Mouse (Mus musculus) ES-Bruce4 (cell line): Measurements from ENCODE around the gene Capza2. TPM values are rescaled to one million over a fixed set of nuclear protein-coding genes. Genes with fewer than 3 reads are reported as not detected.
A peak's percentile ranks its signal among the peaks of the same experiment; 100 is the strongest.

Source experiments
- H3K27ac ChIP-seq: 2 replicates; pipeline ENCODE4 v1.5.1; 2012; ENCODE audit warnings: low read length, inconsistent platforms; ENCODE audit not compliant: insufficient read depth
- H3K27me3 ChIP-seq: 2 replicates; pipeline ENCODE4 v1.6.1; 2012; ENCODE audit warnings: mild to moderate bottlenecking, low read length, inconsistent platforms; ENCODE audit not compliant: control insufficient read depth, poor library complexity, insufficient read depth, severe bottlenecking
- H3K36me3 ChIP-seq: 2 replicates; pipeline ENCODE4 v1.6.1; 2012; ENCODE audit warnings: inconsistent platforms, mild to moderate bottlenecking, low read length, moderate library complexity; ENCODE audit not compliant: control insufficient read depth, poor library complexity, insufficient read depth, severe bottlenecking
- H3K4me1 ChIP-seq: one replicate; pipeline ENCODE4 v1.8.1; 2011; ENCODE audit warnings: low read length; ENCODE audit not compliant: control insufficient read depth, insufficient read depth
- H3K4me3 ChIP-seq: 2 replicates; pipeline ENCODE4 v1.5.1; 2011; ENCODE audit warnings: low read depth, mild to moderate bottlenecking, low read length
- H3K9ac ChIP-seq: 2 replicates; pipeline ENCODE4 v1.6.1; 2012; ENCODE audit warnings: low read depth, mild to moderate bottlenecking, inconsistent platforms; ENCODE audit not compliant: poor library complexity, severe bottlenecking
- H3K9me3 ChIP-seq: replicated peaks from 2 replicates; pipeline ENCODE4 v1.6.1; 2012; ENCODE audit warnings: mild to moderate bottlenecking, low read length, inconsistent platforms; ENCODE audit not compliant: control insufficient read depth, poor library complexity, insufficient read depth, severe bottlenecking
- CTCF ChIP-seq: IDR thresholded peaks from one replicate; pipeline ENCODE4 v1.8.1; 2011; ENCODE audit warnings: low read depth, low read length
- EP300 ChIP-seq: IDR thresholded peaks from 2 replicates; pipeline ENCODE4 v1.6.1; 2011; ENCODE audit warnings: low read depth, low read length; ENCODE audit not compliant: insufficient read depth
- POLR2A ChIP-seq: IDR thresholded peaks from one replicate; pipeline ENCODE4 v1.8.1; 2011; ENCODE audit warnings: low read length; ENCODE audit not compliant: insufficient read depth
- polyA plus RNA-seq: library from polyadenylated mRNA; stranded (reverse); fragments of >200 nt; gene quantifications from 2 replicates; pipeline ENCODE4 v1.2.4, GENCODE M21; 2011; ENCODE audit warnings: low read depth; ENCODE audit not compliant: missing spikeins, insufficient read depth, insufficient read length

The Capza2 gene
- polyA plus RNA-seq, 1 experiment, result 232 TPM

DNA sequence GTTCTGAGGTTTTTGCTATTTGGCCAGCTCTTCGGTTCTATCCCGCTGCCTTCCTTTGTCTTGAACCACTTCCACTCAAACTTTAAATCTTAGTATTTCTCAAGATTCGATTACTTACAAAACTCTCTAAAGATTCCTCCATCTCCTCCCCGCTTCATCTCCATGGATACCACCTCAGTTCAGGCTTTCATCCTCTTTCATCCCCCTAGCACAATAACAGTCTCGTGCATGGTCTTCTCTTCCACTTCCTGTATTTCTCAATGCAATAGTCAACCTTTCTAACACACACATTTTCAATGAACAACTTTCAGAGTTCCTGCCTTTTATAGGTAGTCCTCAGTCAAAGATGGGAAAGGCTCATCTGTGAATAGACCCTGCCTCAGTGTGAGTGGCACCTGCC lies 36.7 kb upstream of the Capza2 start:
- Histone ChIP-seq H3K36me3 (no peaks in the 10 kb centered on the region), H3K27me3 (no peaks in the 10 kb centered on the region; the same call in 1 of the 2 replicates), H3K27ac (no peak overlapping the region), H3K4me3 (no peak overlapping the region), H3K9ac (no peak overlapping the region), H3K4me1 (no peaks in the 10 kb centered on the region), H3K9me3 (no peaks in the 10 kb centered on the region; the same call in 1 of the 2 replicates)
- TF ChIP-seq POLR2A, result no peak
- TF ChIP-seq EP300, result no peak

DNA sequence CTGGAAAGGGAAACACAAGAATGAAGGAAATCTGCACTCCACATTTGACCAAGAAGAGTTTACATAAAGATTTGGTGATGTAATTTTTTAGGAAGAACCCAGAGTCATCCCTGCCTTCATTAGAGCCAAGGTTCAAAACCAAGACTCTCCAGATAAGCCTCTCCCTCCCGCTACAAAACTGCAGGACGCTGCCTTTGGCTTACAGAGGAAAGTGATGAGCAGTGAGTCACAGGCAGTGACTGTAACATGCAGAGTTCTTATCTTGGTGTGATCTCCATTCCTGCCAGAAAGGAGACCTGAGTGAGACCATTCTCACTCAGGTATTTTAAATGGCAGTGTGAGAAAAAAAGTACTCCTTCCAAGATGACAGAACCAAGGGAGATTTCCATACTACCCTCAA lies 34.5 kb upstream of the Capza2 start:
- Histone ChIP-seq H3K9ac (no peak overlapping the region), H3K36me3 (no peaks in the 10 kb centered on the region), H3K27ac (no peak overlapping the region), H3K9me3 (no peaks in the 10 kb centered on the region; the same call in 1 of the 2 replicates), H3K4me1 (no peaks in the 10 kb centered on the region), H3K27me3 (no peaks in the 10 kb centered on the region; the same call in 1 of the 2 replicates), H3K4me3 (no peak overlapping the region)
- TF ChIP-seq CTCF, result no peak
- no peak for TF ChIP-seq EP300
- no peak for TF ChIP-seq POLR2A

DNA sequence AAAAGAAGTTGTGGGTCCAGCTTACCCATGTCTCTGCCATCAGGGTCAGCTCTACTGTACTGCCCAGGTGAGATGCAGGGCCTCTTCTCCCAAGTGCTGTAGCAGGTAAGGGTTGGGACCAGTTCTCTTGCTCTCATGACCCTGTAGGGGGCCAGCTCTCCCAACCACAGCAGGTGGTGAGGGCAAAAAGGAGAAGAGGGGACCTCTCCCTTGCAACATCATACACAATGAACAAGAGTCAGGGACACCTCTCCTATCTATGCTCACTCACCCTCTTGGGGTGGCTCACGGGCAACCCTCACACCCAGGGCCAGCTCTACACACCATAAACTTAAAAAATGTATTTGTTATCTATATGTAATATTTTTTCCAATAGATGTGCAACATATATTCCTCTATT lies 29.1 kb upstream of the Capza2 start:
- H3K4me3 ChIP-seq, result no peak overlapping the region
- no peaks in the 10 kb centered on the region for H3K4me1 ChIP-seq
- no peak overlapping the region for H3K9ac ChIP-seq
- TF ChIP-seq POLR2A (no peak), CTCF (no peak), EP300 (no peak)
- no peak overlapping the region for H3K27ac ChIP-seq
- no peaks in the 10 kb centered on the region; the same call in none of the 2 replicates for H3K27me3 ChIP-seq
- H3K36me3 ChIP-seq, result no peaks in the 10 kb centered on the region
- no peaks in the 10 kb centered on the region for H3K9me3 ChIP-seq

DNA sequence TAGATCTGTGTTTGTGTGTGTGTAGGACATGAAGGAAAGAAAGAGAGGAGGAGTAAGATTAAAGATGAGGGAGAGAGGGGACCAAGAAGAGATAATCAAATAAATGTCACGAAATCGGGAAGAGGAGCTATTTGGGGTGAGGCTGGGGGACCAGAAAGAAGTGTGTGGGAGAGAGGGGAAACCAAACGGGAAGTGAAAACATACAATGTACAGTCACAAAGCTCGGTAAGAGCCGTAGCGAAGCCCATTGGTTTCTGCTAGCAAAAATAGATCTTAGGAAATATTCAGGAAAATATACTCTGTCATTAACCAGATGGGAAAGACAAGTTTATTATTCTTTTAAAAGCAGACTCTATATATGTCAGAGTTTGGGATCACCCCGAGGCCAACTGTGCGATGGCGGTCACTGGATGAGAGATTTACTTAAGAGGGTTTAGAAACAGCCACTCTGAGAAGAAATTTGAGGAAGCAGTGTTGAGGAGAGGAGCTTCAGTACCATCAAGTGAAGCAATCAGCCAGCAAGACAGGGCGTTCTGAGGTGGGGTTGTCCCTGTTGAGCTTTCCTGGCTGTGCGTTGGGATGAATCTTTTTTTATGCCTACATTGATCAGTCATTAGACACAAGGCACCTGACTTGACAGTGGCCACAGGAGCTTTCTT lies 24.6 kb upstream of the Capza2 start:
- H3K27ac ChIP-seq, result no peak overlapping the region
- no peak overlapping the region for H3K4me3 ChIP-seq
- no peaks in the 10 kb centered on the region; the same call in 1 of the 2 replicates for H3K27me3 ChIP-seq
- H3K9ac ChIP-seq, result no peak overlapping the region
- H3K4me1 ChIP-seq, result no peaks in the 10 kb centered on the region
- H3K9me3 ChIP-seq, result no peaks in the 10 kb centered on the region
- TF ChIP-seq POLR2A (no peak), EP300 (no peak), CTCF (no peak)
- no peaks in the 10 kb centered on the region for H3K36me3 ChIP-seq

DNA sequence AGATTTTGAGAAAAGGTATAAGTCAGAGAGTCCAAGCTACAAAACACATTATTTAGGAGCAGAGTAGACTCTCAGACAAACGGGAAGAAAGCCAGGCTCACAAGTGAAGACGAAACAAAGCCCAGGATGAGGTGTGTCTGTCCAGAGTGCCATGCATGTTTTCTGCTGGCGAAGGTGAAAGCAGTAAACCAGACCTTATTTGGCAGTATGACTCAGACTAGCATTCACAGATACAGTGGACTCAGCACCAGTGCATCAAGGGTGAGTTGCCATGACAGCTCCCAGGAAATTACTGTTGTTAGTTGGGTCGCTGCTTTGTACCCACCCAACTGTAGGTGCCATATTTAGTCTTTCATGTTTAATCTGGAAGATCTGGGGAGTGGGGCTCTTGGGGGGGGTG lies 23.4 kb upstream of the Capza2 start:
- Histone ChIP-seq H3K9me3 (no peaks in the 10 kb centered on the region), H3K36me3 (no peaks in the 10 kb centered on the region), H3K4me1 (no peaks in the 10 kb centered on the region), H3K4me3 (no peak overlapping the region), H3K9ac (no peak overlapping the region), H3K27ac (no peak overlapping the region), H3K27me3 (no peaks in the 10 kb centered on the region; the same call in 1 of the 2 replicates)
- TF ChIP-seq POLR2A (no peak), CTCF (no peak), EP300 (no peak)

DNA sequence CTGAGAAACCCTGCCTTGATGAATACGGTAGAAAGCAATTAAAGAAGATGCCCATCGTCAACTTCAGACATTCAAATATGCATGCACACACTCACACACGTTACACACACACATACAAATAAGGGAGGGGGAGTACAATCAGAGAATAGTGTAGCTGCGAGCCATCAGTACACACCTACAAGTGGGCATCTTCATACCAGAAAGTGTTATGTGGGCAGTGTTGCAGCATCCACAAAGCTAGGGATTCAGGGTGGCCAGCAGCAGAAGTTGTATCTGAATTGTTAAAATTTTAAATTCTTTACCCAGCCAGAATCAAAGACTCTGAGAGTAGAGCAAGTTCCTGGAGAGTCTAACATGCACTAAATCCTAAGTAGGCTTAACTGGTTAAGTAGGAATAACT lies 15.2 kb upstream of the Capza2 start:
- H3K4me1 ChIP-seq, result peaks cover 6% of the 10 kb centered on the region
- peak overlapping the region; percentile 7; the same call in 1 of the 2 replicates for H3K27ac ChIP-seq
- no peak for TF ChIP-seq CTCF
- H3K27me3 ChIP-seq, result no peaks in the 10 kb centered on the region
- H3K9ac ChIP-seq, result no peak overlapping the region
- H3K36me3 ChIP-seq, result no peaks in the 10 kb centered on the region
- H3K4me3 ChIP-seq, result no peak overlapping the region
- H3K9me3 ChIP-seq, result 0 out of 2 replicates have a peak, but pooled peaks cover 5% of the 10 kb centered on the region
